Mouse (Mus musculus) fibroblast of lung, adult 2 months (primary cell): ENCODE results near the gene Sfmbt2.

Experiments
- DNase-seq: peaks from one replicate; pipeline ENCODE4 v3.0.0-alpha.2; 2011; ENCODE audit warnings: low read depth

The Sfmbt2 gene

DNA sequence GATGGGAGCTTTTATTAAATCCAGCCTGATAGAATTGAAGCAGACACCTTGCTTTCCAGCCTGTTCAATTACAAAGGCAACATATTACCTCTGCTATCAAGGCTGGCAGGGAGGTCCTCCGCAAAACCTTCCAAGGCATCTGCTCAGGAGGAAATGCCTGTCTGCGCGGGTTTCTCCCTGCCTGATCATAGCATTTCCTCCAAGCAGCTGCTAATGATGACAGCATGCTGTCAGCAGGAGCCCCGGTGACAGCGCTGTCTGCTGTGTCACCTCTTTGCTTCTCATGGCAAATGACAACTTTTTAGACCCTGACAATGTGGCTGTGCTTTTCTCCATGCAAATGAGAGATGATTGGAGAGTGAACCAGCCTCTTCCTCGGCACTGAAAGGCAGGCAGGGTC lies 199.1 kb downstream of the Sfmbt2 start:
- no peak for DNase-seq

DNA sequence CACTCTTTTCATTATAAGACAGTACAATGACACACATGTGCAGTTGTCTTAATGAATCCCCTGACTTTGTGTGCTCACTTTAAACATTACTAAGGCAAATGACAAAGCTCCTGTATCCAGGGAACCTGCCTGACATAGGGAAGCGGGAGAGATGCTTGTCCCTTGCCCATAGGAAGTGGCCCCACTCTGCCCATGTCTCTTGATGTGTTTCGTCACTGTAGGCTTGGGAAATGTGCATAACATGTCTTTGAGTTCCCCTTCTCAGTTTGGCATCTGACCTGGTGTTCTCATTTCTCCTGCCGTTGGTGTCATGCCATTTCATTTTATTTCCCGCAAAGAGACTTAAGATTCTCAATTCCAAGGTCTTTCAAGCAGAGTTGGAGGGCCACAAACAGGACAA lies 202.0 kb downstream of the Sfmbt2 start:
- no peak for DNase-seq

- no peak for DNase-seq
These were observed 205.8 kb downstream of the Sfmbt2 start for GRCm38 (mm10) chr2:10575962-10576740.

- DNase-seq: no peak
These were observed 212.4 kb downstream of the Sfmbt2 start for GRCm38 (mm10) chr2:10582673-10583072.

DNA sequence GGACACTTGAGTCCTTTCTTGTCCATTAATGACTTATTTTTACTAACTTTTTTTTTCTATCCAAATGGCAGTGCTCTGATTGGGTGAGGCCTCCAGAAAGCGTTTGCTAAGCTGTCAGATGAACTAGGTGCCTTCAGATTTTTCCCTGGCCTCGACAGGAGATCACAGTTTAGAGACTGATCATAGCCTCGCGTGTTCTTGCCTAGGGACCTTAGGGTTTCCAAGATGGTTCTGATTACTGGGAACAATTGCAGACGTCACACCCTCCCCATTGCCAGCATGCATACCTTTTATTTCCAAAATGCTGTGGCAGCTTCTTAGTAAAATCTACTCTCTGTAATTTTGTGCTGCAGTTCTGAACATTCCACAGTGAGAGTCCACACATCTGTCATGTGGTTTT lies 212.8 kb downstream of the Sfmbt2 start:
- DNase-seq: no peak

DNA sequence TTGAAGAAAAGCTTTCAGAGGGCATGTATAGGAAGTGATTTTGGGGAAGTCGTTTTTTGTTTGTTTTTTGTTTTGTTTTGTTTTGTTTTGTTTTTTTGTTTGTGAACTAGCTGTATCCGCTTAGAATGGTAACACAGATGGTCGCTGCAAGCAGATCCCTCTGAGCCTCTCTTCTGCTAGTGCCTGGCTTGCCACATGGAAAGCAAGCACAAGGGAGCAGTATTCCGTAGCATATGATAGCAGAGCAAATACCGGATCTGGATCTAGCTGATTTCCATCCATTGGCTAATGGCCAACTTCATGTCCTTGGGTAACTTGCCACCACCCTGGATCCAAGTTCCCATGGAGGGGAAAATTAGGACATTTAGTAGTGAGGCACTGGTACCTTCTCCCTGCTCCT lies 221.0 kb downstream of the Sfmbt2 start:
- DNase-seq: no peak

- no peak for DNase-seq
These were observed 245.2 kb downstream of the Sfmbt2 start for GRCm38 (mm10) chr2:10615500-10615899.
